Mouse (Mus musculus) neural tube, embryonic 11.5 days (tissue): ENCODE results near the gene Pla2g3. TPM values are rescaled to one million over a fixed set of nuclear protein-coding genes. Genes with fewer than 3 reads are reported as not detected.
A peak's percentile ranks its signal among the peaks of the same experiment; 100 is the strongest.

Source experiments
- ATAC-seq: fragments of 200-750 bp; cut with Nextera tagmentation; 2 replicates; pipeline ENCODE4 v1.8.0; 2017; ENCODE audit warnings: moderate number of reproducible peaks, mild to moderate bottlenecking, moderate TSS enrichment, moderate library complexity; ENCODE audit not compliant: insufficient read depth, low FRiP score, low TSS enrichment
- DNase-seq: peaks from one replicate; pipeline ENCODE4 v3.0.0-alpha.2; 2015; ENCODE audit warnings: low spot score
- H3K27ac ChIP-seq: fragments of 300-500 bp; sonication (generic); 2 replicates; pipeline ENCODE4 v1.5.1; 2014; ENCODE audit warnings: low read depth, mild to moderate bottlenecking, low read length
- H3K27me3 ChIP-seq: fragments of 300-500 bp; sonication (generic); 2 replicates; pipeline ENCODE4 v1.6.1; 2014; ENCODE audit warnings: mild to moderate bottlenecking, low read length, mixed read lengths; ENCODE audit not compliant: control insufficient read depth, insufficient read depth
- H3K36me3 ChIP-seq: fragments of 300-500 bp; sonication (generic); 2 replicates; pipeline ENCODE4 v1.6.1; 2014; ENCODE audit warnings: mild to moderate bottlenecking, low read length, moderate library complexity, mixed read lengths; ENCODE audit not compliant: control insufficient read depth, insufficient read depth
- H3K4me1 ChIP-seq: fragments of 300-500 bp; sonication (generic); 2 replicates; pipeline ENCODE4 v1.6.1; 2014; ENCODE audit warnings: low read length, mixed read lengths; ENCODE audit not compliant: control insufficient read depth, insufficient read depth
- H3K4me2 ChIP-seq: fragments of 300-500 bp; sonication (generic); 2 replicates; pipeline ENCODE4 v1.6.1; 2014; ENCODE audit warnings: low read depth, mild to moderate bottlenecking, moderate library complexity
- H3K4me3 ChIP-seq: fragments of 300-500 bp; sonication (generic); 2 replicates; pipeline ENCODE4 v1.5.1; 2014; ENCODE audit warnings: low read depth, low read length
- H3K9ac ChIP-seq: fragments of 300-500 bp; sonication (generic); 2 replicates; pipeline ENCODE4 v1.6.1; 2014; ENCODE audit warnings: mild to moderate bottlenecking, low read length
- H3K9me3 ChIP-seq: fragments of 300-500 bp; sonication (generic); 2 replicates; pipeline ENCODE4 v1.6.1; 2016; ENCODE audit warnings: low read length; ENCODE audit not compliant: control insufficient read depth
- WGBS: fragments of 180-500 bp; shearing (Covaris S2); extraction: QIAGEN DNeasy Blood & Tissue Kit; methylation state at CpG from one replicate; pipeline ENCODE4 v1.1.7; 2014; 5-methylcytosine and 5-hydroxymethylcytosine counted together
- polyA plus RNA-seq: library from polyadenylated mRNA; unstranded; fragments of >200 nt; fragmentation: Nextera tagmentation; extraction: Ambion mirVana; gene quantifications from 2 replicates; pipeline ENCODE4 v1.2.1, GENCODE M21; 2014

Gene Pla2g3
- polyA plus RNA-seq, 1 experiment from 2014 or later = 1.7 TPM

DNA sequence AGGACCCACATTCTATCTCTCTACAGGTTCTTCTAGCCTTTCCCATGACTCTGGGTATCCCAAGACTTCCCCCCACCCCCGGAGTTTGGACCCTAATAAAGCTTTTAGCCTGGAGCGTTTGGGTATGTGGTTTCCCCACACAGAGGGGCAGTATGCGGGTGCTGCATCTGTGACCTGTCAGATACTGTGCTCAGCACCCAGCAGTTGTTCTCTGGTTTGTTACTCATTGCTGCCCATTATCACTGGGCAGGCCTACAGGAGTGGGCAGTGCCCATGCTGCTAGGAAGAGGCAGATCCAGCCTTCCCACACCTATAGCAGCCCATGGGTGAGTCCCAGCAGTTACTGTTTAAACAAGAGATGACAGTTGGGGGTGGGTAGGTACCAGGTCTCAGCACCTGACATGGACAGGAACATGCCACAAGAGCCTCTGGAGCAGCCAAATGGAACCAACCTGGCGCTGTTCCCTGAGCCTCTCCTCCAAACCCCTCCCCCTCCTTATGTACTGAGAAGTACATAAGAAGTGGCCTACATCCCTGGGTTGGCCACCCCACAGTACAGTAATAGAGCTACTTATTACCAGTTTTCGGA lies 48.8 kb downstream of the Pla2g3 start:
- Histone ChIP-seq H3K36me3 (peaks cover 4% of the 10 kb centered on the region; the same call in 1 of the 2 replicates), H3K27me3 (no peaks in the 10 kb centered on the region), H3K27ac (no peak overlapping the region), H3K9me3 (no peaks in the 10 kb centered on the region), H3K9ac (no peak overlapping the region), H3K4me1 (peaks cover 19% of the 10 kb centered on the region), H3K4me2 (peak overlapping the region; percentile 85; the same call in 1 of the 2 replicates), H3K4me3 (no peak overlapping the region)
- 93% methylated on average over 5 of the region's 5 CpGs for WGBS
- no peak for ATAC-seq
- DNase-seq = no peak

DNA sequence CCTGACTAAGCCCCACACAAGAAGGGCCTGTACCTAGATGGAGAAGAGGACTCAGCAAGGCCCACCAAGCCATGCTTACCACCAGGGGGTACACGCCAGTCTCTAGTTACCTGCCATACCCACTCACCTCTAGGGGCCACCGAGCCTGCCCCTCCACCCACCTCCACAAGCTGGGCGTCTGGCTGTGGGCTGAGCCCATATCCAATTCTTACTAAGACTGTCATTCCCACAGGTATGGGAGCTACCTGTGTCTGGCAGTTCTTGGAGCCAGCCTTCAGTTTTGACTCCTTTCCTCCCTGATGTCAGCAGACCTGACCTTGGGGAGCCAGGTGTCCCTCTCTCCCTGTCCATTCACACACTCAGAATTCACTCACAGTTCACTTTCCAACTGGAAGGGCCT lies 49.6 kb downstream of the Pla2g3 start:
- Histone ChIP-seq H3K4me2 (peak overlapping the region; percentile 7; the same call in 1 of the 2 replicates), H3K9me3 (no peaks in the 10 kb centered on the region), H3K4me1 (peaks cover 19% of the 10 kb centered on the region), H3K27me3 (no peaks in the 10 kb centered on the region), H3K27ac (no peak overlapping the region), H3K4me3 (no peak overlapping the region), H3K36me3 (no peaks in the 10 kb centered on the region; the same call in 1 of the 2 replicates), H3K9ac (no peak overlapping the region)
- ATAC-seq = no peak
- 89% methylated on average over 3 of the region's 3 CpGs for WGBS
- no peak for DNase-seq

DNA sequence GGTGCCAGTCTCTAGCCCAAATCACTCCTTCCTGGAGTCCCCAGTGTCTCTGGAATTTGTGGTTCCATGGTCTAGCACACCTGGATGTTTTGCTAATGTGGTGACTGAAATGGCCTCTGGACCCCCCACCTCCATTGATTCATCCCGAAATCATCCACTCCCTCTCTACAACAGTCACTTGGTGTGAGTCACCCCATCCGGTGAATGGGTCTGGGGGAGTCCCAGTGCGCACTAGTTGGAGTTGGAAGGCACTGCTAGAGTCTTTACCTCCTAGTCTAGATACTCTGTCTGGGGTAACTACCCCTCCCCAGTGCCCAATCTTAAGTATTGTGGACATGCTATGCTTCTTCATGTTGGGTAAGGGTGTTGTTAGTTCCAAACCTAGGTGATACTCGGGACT lies 50.3 kb downstream of the Pla2g3 start:
- Histone ChIP-seq H3K27ac (no peak overlapping the region), H3K36me3 (no peaks in the 10 kb centered on the region), H3K9me3 (no peaks in the 10 kb centered on the region), H3K4me3 (peak overlapping the region; percentile 47), H3K4me2 (peak overlapping the region; percentile 44), H3K27me3 (no peaks in the 10 kb centered on the region), H3K9ac (peak overlapping the region; percentile 60), H3K4me1 (peaks cover 19% of the 10 kb centered on the region)
- ATAC-seq (no peak), DNase-seq (no peak)
- 73% methylated on average over 4 of the region's 4 CpGs for WGBS

- ATAC-seq (peak; percentile 94), DNase-seq (peak; percentile 93)
- Histone ChIP-seq H3K4me1 (peaks cover 19% of the 10 kb centered on the region), H3K9me3 (no peaks in the 10 kb centered on the region), H3K9ac (peak overlapping the region; percentile 60), H3K36me3 (no peaks in the 10 kb centered on the region), H3K27me3 (no peaks in the 10 kb centered on the region), H3K27ac (no peak overlapping the region), H3K4me2 (peak overlapping the region; percentile 54), H3K4me3 (peak overlapping the region; percentile 47)
- 6% methylated on average over 33 of the region's 33 CpGs for WGBS
Observed at GRCm38 (mm10) chr11:3539111-3539825, 51.2 kb downstream of the Pla2g3 start.

DNA sequence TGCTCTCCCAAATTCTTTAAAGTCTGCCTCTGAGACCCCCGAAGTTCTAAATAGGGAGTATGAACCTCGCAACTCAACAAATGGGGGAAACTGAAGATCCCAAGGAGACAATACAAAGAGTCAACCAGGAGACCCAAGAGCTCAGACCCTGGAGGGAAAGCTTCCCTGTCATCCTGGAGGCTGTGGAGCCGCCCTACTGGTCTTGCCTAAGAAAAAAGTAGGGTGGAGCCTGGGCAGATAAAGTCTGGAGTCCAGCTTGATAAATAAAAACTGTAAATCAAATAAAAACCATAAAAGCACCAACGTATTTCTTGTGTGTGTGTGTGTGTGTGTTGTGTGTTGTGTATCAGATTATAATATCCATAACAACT lies 51.7 kb downstream of the Pla2g3 start:
- Histone ChIP-seq H3K4me2 (peak overlapping the region; percentile 54), H3K9me3 (no peaks in the 10 kb centered on the region), H3K27ac (no peak overlapping the region), H3K4me3 (peak overlapping the region; percentile 47; the same call in 1 of the 2 replicates), H3K36me3 (no peaks in the 10 kb centered on the region), H3K27me3 (no peaks in the 10 kb centered on the region), H3K9ac (0 out of 2 replicates have a peak overlapping the region, but pooled peaks have one; percentile 1), H3K4me1 (peaks cover 19% of the 10 kb centered on the region)
- ATAC-seq = no peak
- WGBS = 82% methylated on average over 4 of the region's 4 CpGs
- no peak for DNase-seq

- Histone ChIP-seq H3K4me2 (peak within 1 kb of the TSS; percentile 54), H3K27ac (no peak within 1 kb of the TSS)
- no peak for ATAC-seq
Observed at GRCm38 (mm10) chr11:3540451-3541085, 52.5 kb downstream of the Pla2g3 start, which contains the start of gene Smtn. TSS of gene Smtn (minus strand) at chr11:3540612.

DNA sequence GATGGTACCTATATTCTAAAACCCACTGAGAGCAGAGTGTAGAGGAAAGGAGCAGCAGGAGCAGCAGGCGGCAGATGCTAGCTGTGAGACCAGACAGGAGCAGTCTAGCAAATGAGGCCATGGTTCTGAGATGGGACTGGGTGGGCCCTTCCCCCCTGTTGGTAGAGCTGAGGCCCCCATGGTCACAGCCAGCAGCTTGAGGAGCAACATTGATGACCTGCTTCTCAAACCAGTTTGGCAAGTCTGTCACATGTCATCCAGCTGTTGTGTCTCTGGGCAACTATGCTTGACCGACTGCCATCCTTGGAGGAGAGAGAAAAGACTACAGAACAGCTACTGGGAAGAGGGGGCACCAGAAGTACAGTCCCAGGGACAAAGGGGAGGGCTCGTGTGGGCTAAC lies 53.8 kb downstream of the Pla2g3 start:
- WGBS = 71% methylated on average over 3 of the region's 3 CpGs
- no peak for ATAC-seq
- H3K9me3 ChIP-seq = no peaks in the 10 kb centered on the region
- no peaks in the 10 kb centered on the region for H3K36me3 ChIP-seq
- DNase-seq = no peak
- no peaks in the 10 kb centered on the region for H3K27me3 ChIP-seq
- no peak overlapping the region for H3K4me2 ChIP-seq
- H3K27ac ChIP-seq = no peak overlapping the region
- H3K4me3 ChIP-seq = no peak overlapping the region
- H3K4me1 ChIP-seq = 0 out of 2 replicates have a peak, but pooled peaks cover 9% of the 10 kb centered on the region
- H3K9ac ChIP-seq = no peak overlapping the region

More at GRCm38 (mm10) chr11:3540451-3541085, 52.5 kb downstream of the Pla2g3 start, which contains the start of gene Smtn:
- Histone ChIP-seq H3K9ac (0 out of 2 replicates have a peak within 1 kb of the TSS, but pooled peaks have one; percentile 1), H3K36me3 (no peaks in the 10 kb centered on the region), H3K9me3 (no peaks in the 10 kb centered on the region), H3K27me3 (no peaks in the 10 kb centered on the region), H3K4me3 (peak within 1 kb of the TSS; percentile 47), H3K4me1 (peaks cover 15% of the 10 kb centered on the region)
- no peak for DNase-seq
- WGBS = 93% methylated on average over 23 of the region's 23 CpGs

- H3K4me3 ChIP-seq = no peak overlapping the region
- H3K27ac ChIP-seq = no peak overlapping the region
- no peak overlapping the region for H3K4me2 ChIP-seq
- no peak for DNase-seq
- H3K36me3 ChIP-seq = no peaks in the 10 kb centered on the region
- 48% methylated on average over 5 of the region's 5 CpGs for WGBS
- no peak overlapping the region for H3K9ac ChIP-seq
- H3K27me3 ChIP-seq = no peaks in the 10 kb centered on the region
- H3K4me1 ChIP-seq = 0 out of 2 replicates have a peak, but pooled peaks cover 6% of the 10 kb centered on the region
- no peaks in the 10 kb centered on the region for H3K9me3 ChIP-seq
- no peak for ATAC-seq
Observed at GRCm38 (mm10) chr11:3543001-3543400, 54.9 kb downstream of the Pla2g3 start.
